Mouse (Mus musculus) MEL (cell line): ENCODE data around the gene Cd70. TPM values are rescaled to one million over a fixed set of nuclear protein-coding genes. Genes with fewer than 3 reads are reported as not detected.

ENCODE experiments used
- DNase-seq: peaks from one replicate; pipeline ENCODE4 v3.0.0; 2011; ENCODE audit warnings: low read depth, low spot score
- H3K27ac ChIP-seq: 2 replicates; pipeline ENCODE4 v1.5.1; 2012; ENCODE audit warnings: low read depth, mild to moderate bottlenecking, control low read depth, low read length, moderate library complexity; ENCODE audit not compliant: control insufficient read depth
- H3K27me3 ChIP-seq, 2 experiments: fragments of 150-350 bp in 1 of 2; sonication (generic) in 1 of 2; 2 replicates each; pipeline ENCODE4 v1.6.1; 2012; ENCODE audit warnings: low read length in 2 of 2, mild to moderate bottlenecking in 2 of 2, improper control_type of control experiment in 1 of 2, moderate library complexity in 1 of 2; ENCODE audit not compliant: insufficient read depth in 2 of 2, control insufficient read depth in 1 of 2
- H3K36me3 ChIP-seq, 2 experiments: 2 replicates each; pipeline ENCODE4 v1.6.1; 2012 to 2014; ENCODE audit warnings: low read length in 2 of 2, improper control_type of control experiment in 1 of 2, inconsistent platforms in 1 of 2, mild to moderate bottlenecking in 1 of 2; ENCODE audit not compliant: insufficient read depth in 2 of 2, control insufficient read depth in 1 of 2
- H3K4me1 ChIP-seq, 2 experiments: fragments of 150-350 bp in 1 of 2; sonication (generic) in 1 of 2; 2 replicates each; pipeline ENCODE4 v1.6.1; 2012; ENCODE audit warnings: low read length in 2 of 2, improper control_type of control experiment in 1 of 2, mild to moderate bottlenecking in 1 of 2; ENCODE audit not compliant: insufficient read depth in 2 of 2, control insufficient read depth in 1 of 2
- H3K4me3 ChIP-seq, 2 experiments: fragments of 150-350 bp in 1 of 2; sonication (generic) in 1 of 2; 2 replicates each; pipeline ENCODE4 v1.5.1; 2012; ENCODE audit warnings: low read depth in 2 of 2, low read length in 2 of 2, mild to moderate bottlenecking in 2 of 2, moderate library complexity in 2 of 2, control low read depth in 1 of 2, improper control_type of control experiment in 1 of 2; ENCODE audit not compliant: control insufficient read depth in 1 of 2, insufficient read depth in 1 of 2
- H3K79me2 ChIP-seq: 2 replicates; pipeline ENCODE4 v1.6.1; 2012; ENCODE audit warnings: mild to moderate bottlenecking, low read length, moderate library complexity; ENCODE audit not compliant: control insufficient read depth, poor library complexity, insufficient read depth
- H3K9ac ChIP-seq: 2 replicates; pipeline ENCODE4 v1.6.1; 2012; ENCODE audit warnings: low read depth, mild to moderate bottlenecking, control low read depth, low read length, moderate library complexity; ENCODE audit not compliant: control insufficient read depth, poor library complexity, severe bottlenecking
- H3K9me3 ChIP-seq: fragments of 150-350 bp; sonication (generic); replicated peaks from 2 replicates; pipeline ENCODE4 v1.6.1; 2012; ENCODE audit warnings: mild to moderate bottlenecking, low read length, improper control_type of control experiment, moderate library complexity; ENCODE audit not compliant: insufficient read depth
- BHLHE40 ChIP-seq: IDR thresholded peaks from 2 replicates; pipeline ENCODE4 v1.6.1; 2012; ENCODE audit warnings: low read depth, mild to moderate bottlenecking, inconsistent platforms, low read length, improper control_type of control experiment, borderline replicate concordance
- CHD1 ChIP-seq: IDR thresholded peaks from 2 replicates; pipeline ENCODE4 v1.6.1; 2012; ENCODE audit warnings: low read depth, mild to moderate bottlenecking, inconsistent platforms, low read length, improper control_type of control experiment
- CHD2 ChIP-seq: IDR thresholded peaks from 2 replicates; pipeline ENCODE4 v1.6.1; 2011; ENCODE audit warnings: low read length, improper control_type of control experiment
- CTCF ChIP-seq, 3 experiments: IDR thresholded peaks in 2 of 3; conservative IDR thresholded peaks in 1 of 3; 2 replicates each; pipeline ENCODE4 v1.5.1; 2011 to 2012; ENCODE audit warnings: low read length in 3 of 3, low read depth in 2 of 3, mild to moderate bottlenecking in 2 of 3, improper control_type of control experiment in 1 of 3, inconsistent platforms in 1 of 3, mixed read lengths in 1 of 3, moderate library complexity in 1 of 3; ENCODE audit not compliant: control insufficient read depth in 1 of 3, insufficient read depth in 1 of 3, poor library complexity in 1 of 3, severe bottlenecking in 1 of 3
- E2F4 ChIP-seq: IDR thresholded peaks from 2 replicates; pipeline ENCODE4 v1.6.1; 2011; ENCODE audit warnings: low read depth, low read length, improper control_type of control experiment, borderline replicate concordance
- ELF1 ChIP-seq: IDR thresholded peaks from 2 replicates; pipeline ENCODE4 v1.6.1; 2014; ENCODE audit warnings: low read depth, mild to moderate bottlenecking, inconsistent platforms, low read length, improper control_type of control experiment, moderate library complexity
- EP300 ChIP-seq, 2 experiments: IDR thresholded peaks; 2 replicates each; pipeline ENCODE4 v1.6.1; 2011; ENCODE audit warnings: improper control_type of control experiment in 2 of 2, low read length in 2 of 2, low read depth in 1 of 2, mild to moderate bottlenecking in 1 of 2
- ETS1 ChIP-seq: IDR thresholded peaks from 2 replicates; pipeline ENCODE4 v1.6.1; 2012; ENCODE audit warnings: low read depth, mild to moderate bottlenecking, inconsistent platforms, low read length, improper control_type of control experiment, moderate library complexity
- GABPA ChIP-seq: IDR thresholded peaks from 2 replicates; pipeline ENCODE4 v1.6.1; 2012; ENCODE audit warnings: low read depth, mild to moderate bottlenecking, inconsistent platforms, low read length, improper control_type of control experiment, moderate library complexity
- GATA1 ChIP-seq: IDR thresholded peaks from 2 replicates; pipeline ENCODE4 v1.6.1; 2011; ENCODE audit warnings: low read depth, low read length, improper control_type of control experiment
- HCFC1 ChIP-seq: IDR thresholded peaks from 2 replicates; pipeline ENCODE4 v1.6.1; 2012; ENCODE audit warnings: low read depth, mild to moderate bottlenecking, inconsistent platforms, low read length, improper control_type of control experiment, moderate library complexity
- JUND ChIP-seq: IDR thresholded peaks from 2 replicates; pipeline ENCODE4 v1.6.1; 2011; ENCODE audit warnings: low read depth, mild to moderate bottlenecking, improper control_type of control experiment, low read length
- MAFK ChIP-seq: IDR thresholded peaks from 2 replicates; pipeline ENCODE4 v1.6.1; 2011; ENCODE audit warnings: low read depth, mild to moderate bottlenecking, low read length, improper control_type of control experiment, borderline replicate concordance
- MAX ChIP-seq: IDR thresholded peaks from 2 replicates; pipeline ENCODE4 v1.6.1; 2011; ENCODE audit warnings: low read length, improper control_type of control experiment
- MEF2A ChIP-seq: IDR thresholded peaks from 2 replicates; pipeline ENCODE4 v1.6.1; 2014; ENCODE audit warnings: low read depth, mild to moderate bottlenecking, inconsistent platforms, low read length, improper control_type of control experiment; ENCODE audit not compliant: poor library complexity, insufficient replicate concordance, severe bottlenecking; ENCODE audit errors: extremely low read depth
- MXI1 ChIP-seq: IDR thresholded peaks from 2 replicates; pipeline ENCODE4 v1.6.1; 2011; ENCODE audit warnings: mild to moderate bottlenecking, low read depth, low read length, improper control_type of control experiment
- MYB ChIP-seq: IDR thresholded peaks from 2 replicates; pipeline ENCODE4 v1.6.1; 2011; ENCODE audit warnings: mild to moderate bottlenecking, low read depth, low read length, improper control_type of control experiment
- MYC ChIP-seq: IDR thresholded peaks from 2 replicates; pipeline ENCODE4 v1.6.1; 2011; ENCODE audit warnings: low read depth, mild to moderate bottlenecking, low read length, improper control_type of control experiment, moderate library complexity
- NELFE ChIP-seq: IDR thresholded peaks from 2 replicates; pipeline ENCODE4 v1.6.1; 2011; ENCODE audit warnings: low read depth, low read length, improper control_type of control experiment
- NRF1 ChIP-seq: IDR thresholded peaks from 2 replicates; pipeline ENCODE4 v1.6.1; 2014; ENCODE audit warnings: low read depth, mild to moderate bottlenecking, inconsistent platforms, low read length, improper control_type of control experiment, moderate library complexity; ENCODE audit not compliant: poor library complexity, insufficient read depth, severe bottlenecking
- POLR2A ChIP-seq, 2 experiments: IDR thresholded peaks; 2 replicates each; pipeline ENCODE4 v1.6.1; 2011 to 2012; ENCODE audit warnings: low read length in 2 of 2, mild to moderate bottlenecking in 2 of 2, control low read depth in 1 of 2, improper control_type of control experiment in 1 of 2, low read depth in 1 of 2, moderate library complexity in 1 of 2; ENCODE audit not compliant: control insufficient read depth in 1 of 2, insufficient read depth in 1 of 2, poor library complexity in 1 of 2
- POLR2AphosphoS2 ChIP-seq: IDR thresholded peaks from 2 replicates; pipeline ENCODE4 v1.6.1; 2011; ENCODE audit warnings: low read length, improper control_type of control experiment
- POLR2AphosphoS5 ChIP-seq: IDR thresholded peaks from 2 replicates; pipeline ENCODE4 v1.6.1; 2012; ENCODE audit warnings: low read depth, borderline replicate concordance, mild to moderate bottlenecking, inconsistent platforms, low read length, moderate library complexity, mixed read lengths
- RAD21 ChIP-seq: IDR thresholded peaks from 2 replicates; pipeline ENCODE4 v1.6.1; 2011; ENCODE audit warnings: mild to moderate bottlenecking, low read depth, low read length, improper control_type of control experiment
- RCOR1 ChIP-seq: IDR thresholded peaks from 2 replicates; pipeline ENCODE4 v1.6.1; 2012; ENCODE audit warnings: low read depth, mild to moderate bottlenecking, inconsistent platforms, low read length, improper control_type of control experiment
- SIN3A ChIP-seq: IDR thresholded peaks from 2 replicates; pipeline ENCODE4 v1.6.1; 2012; ENCODE audit warnings: low read length, improper control_type of control experiment, inconsistent platforms
- TAL1 ChIP-seq: IDR thresholded peaks from 2 replicates; pipeline ENCODE4 v1.6.1; 2012; ENCODE audit warnings: mild to moderate bottlenecking, inconsistent platforms, low read length, moderate library complexity, mixed read lengths
- TBP ChIP-seq: IDR thresholded peaks from 2 replicates; pipeline ENCODE4 v1.8.0; 2011; ENCODE audit warnings: low read depth, low read length, improper control_type of control experiment
- TCF12 ChIP-seq: IDR thresholded peaks from 2 replicates; pipeline ENCODE4 v1.6.1; 2014; ENCODE audit warnings: low read depth, mild to moderate bottlenecking, inconsistent platforms, low read length, improper control_type of control experiment, moderate library complexity
- UBTF ChIP-seq: IDR thresholded peaks from 2 replicates; pipeline ENCODE4 v1.6.1; 2012; ENCODE audit warnings: low read depth, mild to moderate bottlenecking, inconsistent platforms, low read length, improper control_type of control experiment, moderate library complexity, borderline replicate concordance; ENCODE audit not compliant: insufficient read depth
- USF1 ChIP-seq: IDR thresholded peaks from 2 replicates; pipeline ENCODE4 v1.6.1; 2014; ENCODE audit warnings: low read depth, mild to moderate bottlenecking, inconsistent platforms, low read length, improper control_type of control experiment, moderate library complexity
- USF2 ChIP-seq, 2 experiments: IDR thresholded peaks; 2 replicates each; pipeline ENCODE4 v1.6.1; 2011 to 2012; ENCODE audit warnings: improper control_type of control experiment in 2 of 2, low read length in 2 of 2, borderline replicate concordance in 1 of 2, inconsistent platforms in 1 of 2, low read depth in 1 of 2, mild to moderate bottlenecking in 1 of 2; ENCODE audit not compliant: insufficient read depth in 1 of 2
- ZC3H11A ChIP-seq: IDR thresholded peaks from 2 replicates; pipeline ENCODE4 v1.6.1; 2012; ENCODE audit warnings: low read depth, mild to moderate bottlenecking, inconsistent platforms, low read length, improper control_type of control experiment
- ZKSCAN1 ChIP-seq: IDR thresholded peaks from 2 replicates; pipeline ENCODE4 v1.6.1; 2012; ENCODE audit warnings: low read depth, mild to moderate bottlenecking, inconsistent platforms, low read length, improper control_type of control experiment, moderate library complexity
- ZMIZ1 ChIP-seq: IDR thresholded peaks from 2 replicates; pipeline ENCODE4 v1.6.1; 2012; ENCODE audit warnings: low read depth, mild to moderate bottlenecking, inconsistent platforms, low read length, improper control_type of control experiment, moderate library complexity
- ZNF384 ChIP-seq: IDR thresholded peaks from 2 replicates; pipeline ENCODE4 v1.6.1; 2012; ENCODE audit warnings: low read depth, mild to moderate bottlenecking, inconsistent platforms, low read length, improper control_type of control experiment
- polyA plus RNA-seq, 2 experiments: library from polyadenylated mRNA; stranded (reverse) in 1 of 2; unstranded in 1 of 2; fragments of >175 nt in 1 of 2; fragments of >200 nt in 1 of 2; gene quantifications; 2 replicates each; pipeline versions ENCODE4 v1.2.1 to v1.2.4; 2012; ENCODE audit warnings: low replicate concordance in 2 of 2, low read depth in 1 of 2; ENCODE audit not compliant: insufficient read length in 2 of 2, insufficient read depth in 1 of 2, missing spikeins in 1 of 2
- total RNA-seq: library from RNA; depleted of rRNA; stranded (reverse); fragments of 300-350 nt; gene quantifications from 2 replicates; pipeline ENCODE4 v1.2.3, GENCODE M21; 2012

The Cd70 gene
- total and polyA plus RNA-seq, 3 experiments: not detected

DNA sequence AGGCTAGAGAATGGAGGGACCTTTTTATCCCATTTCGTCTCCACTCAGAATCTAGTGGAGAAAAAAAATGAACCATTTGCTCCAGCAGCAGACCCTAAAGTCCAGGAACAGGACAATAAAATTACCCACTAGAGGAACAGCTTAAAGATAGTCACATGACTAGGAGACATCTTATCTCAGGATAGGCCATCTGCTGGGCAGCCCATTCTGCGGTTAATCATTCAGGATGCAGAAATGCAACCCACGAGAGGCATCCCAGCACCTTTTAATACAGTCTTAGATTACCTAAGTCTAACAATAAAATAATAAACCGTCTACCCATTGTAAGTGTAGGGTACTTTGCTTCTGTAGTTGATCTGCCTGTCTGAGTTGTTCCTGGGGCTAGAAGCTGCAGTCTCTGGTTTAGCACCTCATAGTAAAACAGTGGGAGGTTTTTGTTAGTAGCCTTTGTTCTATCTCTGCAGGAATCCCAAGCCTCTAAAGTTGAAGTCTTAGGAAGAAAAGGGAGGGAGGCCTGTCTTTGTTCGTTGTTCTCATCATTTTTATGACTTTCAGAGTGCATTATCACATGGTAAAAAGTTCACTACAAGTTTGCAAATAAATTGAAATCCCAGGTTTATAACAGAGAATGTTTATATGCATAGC lies 21.2 kb upstream of the Cd70 start:
- Histone ChIP-seq H3K9me3 (no peaks in the 10 kb centered on the region), H3K27ac (peak overlapping the region; percentile 41), H3K27me3 (no peaks in the 10 kb centered on the region), H3K79me2 (no peaks in the 10 kb centered on the region)
- TF ChIP-seq MXI1: no peak; the same call in 1 of the 2 replicates
- TF ChIP-seq E2F4: no peak
- peak; percentile 85 for TF ChIP-seq TAL1
- no peak for TF ChIP-seq ZC3H11A
- no peak; the same call in 1 of the 2 replicates for TF ChIP-seq MAX
- TF ChIP-seq TBP: no peak
- TF ChIP-seq USF1: peak; percentile 89
- TF ChIP-seq NELFE: no peak
- TF ChIP-seq RAD21: no peak
- TF ChIP-seq POLR2AphosphoS5: no peak
- TF ChIP-seq EP300 (IDR thresholded peaks at IDR 0.05; ENCODE audit: low read depth in 1 of 2, low read length in 2 of 2): peak; percentile 83 to 87
- no peak for TF ChIP-seq CHD2
- TF ChIP-seq ELF1: no peak
- TF ChIP-seq CTCF (IDR thresholded peaks at IDR 0.05 in 2 of 3, conservative IDR thresholded peaks at IDR 0.05 in 1 of 3; ENCODE audit: control insufficient read depth in 1 of 3, insufficient read depth in 1 of 3, low read depth in 2 of 3, low read length in 3 of 3, poor library complexity in 1 of 3, severe bottlenecking in 1 of 3): no peak
- no peak for TF ChIP-seq CHD1
- no peak for TF ChIP-seq MAFK
- peak; percentile 2; the same call in 1 of the 2 replicates for TF ChIP-seq SIN3A
- TF ChIP-seq GABPA: no peak
- TF ChIP-seq USF2 (IDR thresholded peaks at IDR 0.05; ENCODE audit: borderline replicate concordance in 1 of 2, insufficient read depth in 1 of 2, low read depth in 1 of 2, low read length in 2 of 2): 0 out of 4 replicates have a peak, but pooled peaks of 1 of the 2 experiments have one; percentile 35
- TF ChIP-seq ZMIZ1: no peak
- TF ChIP-seq RCOR1: 0 out of 2 replicates have a peak, but pooled peaks have one; percentile 43
- no peak for TF ChIP-seq POLR2AphosphoS2
- TF ChIP-seq NRF1: no peak
- TF ChIP-seq ZNF384: no peak
- TF ChIP-seq UBTF: no peak
- TF ChIP-seq ZKSCAN1: no peak
- TF ChIP-seq MYB: no peak
- TF ChIP-seq MEF2A: no peak
- TF ChIP-seq GATA1: peak; percentile 87
- TF ChIP-seq TCF12: peak; percentile 82
- no peak for TF ChIP-seq HCFC1
- TF ChIP-seq BHLHE40: peak; percentile 74
- no peak for TF ChIP-seq JUND
- no peak for TF ChIP-seq MYC
- peak; percentile 68 for TF ChIP-seq ETS1
- TF ChIP-seq POLR2A (IDR thresholded peaks at IDR 0.05; ENCODE audit: control insufficient read depth in 1 of 2, insufficient read depth in 1 of 2, low read depth in 1 of 2, low read length in 2 of 2, poor library complexity in 1 of 2): no peak
- TF ChIP-seq, all 39 proteins: peak for 10
- Histone ChIP-seq H3K4me1 (peaks cover 2 to 8% of the 10 kb centered on the region in 2 experiments), H3K4me3 (no peak overlapping the region), H3K9ac (no peak overlapping the region), H3K36me3 (peaks cover 0 to 11% of the 10 kb centered on the region in 2 experiments; a peak in 2 of 4 replicates)
- peak; percentile 68 for DNase-seq
